Mouse (Mus musculus) ES-E14 (cell line): Measurements from ENCODE around the gene Pck1.

Experiments used
- CHD2 ChIP-seq: IDR thresholded peaks from 2 replicates; pipeline ENCODE4 v1.6.1; 2014; ENCODE audit warnings: mild to moderate bottlenecking, low read depth, low read length, inconsistent platforms
- MAFK ChIP-seq: IDR thresholded peaks from 2 replicates; pipeline ENCODE4 v1.6.1; 2014; ENCODE audit warnings: mild to moderate bottlenecking, low read depth, low read length, inconsistent platforms; ENCODE audit not compliant: insufficient read depth
- ZC3H11A ChIP-seq: IDR thresholded peaks from 2 replicates; pipeline ENCODE4 v1.6.1; 2012; ENCODE audit warnings: low read depth, mild to moderate bottlenecking, inconsistent platforms, low read length, borderline replicate concordance

GRCm38 (mm10) chr2:173157871-173158270 lies 5.0 kb downstream of the Pck1 start:
- TF ChIP-seq CHD2, result no peak
- no peak for TF ChIP-seq MAFK
- no peak for TF ChIP-seq ZC3H11A
